Mouse (Mus musculus) heart, adult 9 months (tissue): ENCODE data around the gene Sytl4.
A peak's percentile ranks its signal among the peaks of the same experiment; 100 is the strongest.

Source experiments
- DNase-seq, 2 experiments: peaks; one replicate each; pipeline ENCODE4 v3.0.0; 2022; ENCODE audit warnings: low spot score in 2 of 2

Sytl4 gene

GRCm38 (mm10) chrX:133981231-133982002 lies at the start of gene Sytl4:
Sytl4 (minus strand) TSS chrX:133981812.
- peak; percentile 19 to 21 for DNase-seq

- DNase-seq, result peak; percentile 31 to 46
Observed at GRCm38 (mm10) chrX:134020664-134021063, 39.1 kb upstream of the Sytl4 start.

- DNase-seq, result peak; percentile 27 to 59
Observed at GRCm38 (mm10) chrX:134019005-134019404, 37.4 kb upstream of the Sytl4 start.

- DNase-seq, result no peak
Observed at GRCm38 (mm10) chrX:133995866-133996265, 14.3 kb upstream of the Sytl4 start.

- no peak for DNase-seq
Observed at GRCm38 (mm10) chrX:133964615-133965014, 17.0 kb downstream of the Sytl4 start.

- no peak for DNase-seq
Observed at GRCm38 (mm10) chrX:133960617-133961016, 21.0 kb downstream of the Sytl4 start.

GRCm38 (mm10) chrX:133954661-133955060 lies 27.0 kb downstream of the Sytl4 start:
- no peak for DNase-seq

GRCm38 (mm10) chrX:133947427-133947826 lies 34.2 kb downstream of the Sytl4 start:
- DNase-seq, result peak; percentile 16 to 44

GRCm38 (mm10) chrX:133939561-133939960 lies 42.1 kb downstream of the Sytl4 start:
- no peak for DNase-seq

GRCm38 (mm10) chrX:133936605-133937225 lies 44.9 kb downstream of the Sytl4 start:
- DNase-seq, result no peak

GRCm38 (mm10) chrX:133931302-133932013 lies 50.2 kb downstream of the Sytl4 start:
- DNase-seq, result peak in 1 of 2 experiments; percentile 22

GRCm38 (mm10) chrX:133926760-133927159 lies 54.9 kb downstream of the Sytl4 start:
- DNase-seq, result no peak

GRCm38 (mm10) chrX:133921187-133921586 lies 60.4 kb downstream of the Sytl4 start:
- no peak for DNase-seq

- DNase-seq, result peak; percentile 43 to 63
Observed at GRCm38 (mm10) chrX:133914219-133914618, 67.4 kb downstream of the Sytl4 start.

GRCm38 (mm10) chrX:133913006-133913405 lies 68.6 kb downstream of the Sytl4 start:
- DNase-seq, result no peak

GRCm38 (mm10) chrX:133911397-133912103 lies 70.1 kb downstream of the Sytl4 start:
- DNase-seq, result peak; percentile 56 to 64

GRCm38 (mm10) chrX:133908261-133908660 lies 73.4 kb downstream of the Sytl4 start, which contains the start of gene Srpx2:
Srpx2 (plus strand) TSS chrX:133908426.
- peak; percentile 21 to 27 for DNase-seq

- peak; percentile 75 to 82 for DNase-seq
Observed at GRCm38 (mm10) chrX:133898014-133898542, 83.5 kb downstream of the Sytl4 start, which contains the start of gene Tspan6. Tspan6 (minus strand) TSS chrX:133898429.

- no peak for DNase-seq
Observed at GRCm38 (mm10) chrX:133888111-133888510, 93.5 kb downstream of the Sytl4 start.

- DNase-seq, result no peak
Observed at GRCm38 (mm10) chrX:133887308-133887707, 94.3 kb downstream of the Sytl4 start.
